Mouse (Mus musculus): Measurements from ENCODE around the gene Enox1.

DNA sequence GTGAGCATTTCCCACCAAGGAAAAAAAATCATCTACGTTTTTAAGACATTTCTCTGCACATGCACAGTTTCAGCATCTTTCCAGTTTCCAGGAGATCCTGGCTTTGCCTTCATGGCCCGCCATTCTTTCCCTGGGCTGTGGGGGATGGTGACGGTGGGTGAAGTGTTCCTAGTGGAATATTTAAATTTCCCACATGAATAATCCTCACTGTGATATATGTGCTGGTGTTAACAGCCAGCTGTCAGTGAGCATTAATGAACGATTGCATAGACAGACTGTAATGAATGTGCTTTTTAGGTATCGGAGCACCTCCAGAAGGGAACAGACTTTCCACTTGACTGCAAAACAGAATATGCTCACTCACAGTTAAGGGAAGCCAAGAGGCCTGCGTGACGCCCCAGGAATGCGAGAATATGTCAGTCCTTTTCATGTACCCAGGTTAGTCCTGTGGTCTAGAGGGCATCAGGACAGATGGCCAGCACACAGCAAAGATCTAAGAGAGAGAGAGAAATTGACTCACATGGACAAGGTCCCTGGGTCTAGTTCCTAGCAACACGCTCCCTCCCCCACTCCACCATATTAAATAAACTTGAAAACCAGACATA is 558.5 kb downstream of the Enox1 start:
- no peak for TF ChIP-seq CTCF (IDR thresholded peaks at IDR 0.05; ENCODE audit: low read depth, low read length)
- TF ChIP-seq POLR2A (IDR thresholded peaks at IDR 0.05; ENCODE audit: borderline replicate concordance, low read depth, low read length) = no peak
